Mouse (Mus musculus) liver, adult 2 months (tissue): Measurements from ENCODE around the gene Fam155a. TPM values are rescaled to one million over a fixed set of nuclear protein-coding genes. Genes with fewer than 3 reads are reported as not detected.
"Not testable (repeated sequence)": the region's sequence is repeated elsewhere in the genome, so short reads cannot be mapped to it uniquely, and the experiment has no call there.

ENCODE experiments used
- DNase-seq: peaks from one replicate; pipeline ENCODE4 v3.0.0-alpha.2; 2011; ENCODE audit warnings: low read depth, low spot score; ENCODE audit errors: extremely low read depth
- H3K27ac ChIP-seq: fragments of 200-500 bp; replicated peaks from 2 replicates; pipeline ENCODE4 v1.5.1; 2012; ENCODE audit warnings: low read depth, mild to moderate bottlenecking, control low read depth, inconsistent platforms, low read length; ENCODE audit not compliant: insufficient read depth
- H3K27me3 ChIP-seq: fragments of 200-500 bp; 2 replicates; pipeline ENCODE4 v1.6.1; 2012; ENCODE audit warnings: mild to moderate bottlenecking, moderate library complexity, low read length, inconsistent platforms; ENCODE audit not compliant: control insufficient read depth, insufficient read depth
- H3K36me3 ChIP-seq: fragments of 200-500 bp; 2 replicates; pipeline ENCODE4 v1.6.1; 2012; ENCODE audit warnings: low read length, inconsistent platforms; ENCODE audit not compliant: control insufficient read depth, insufficient read depth
- H3K4me1 ChIP-seq: fragments of 200-500 bp; 2 replicates; pipeline ENCODE4 v1.6.1; 2011; ENCODE audit warnings: low read length; ENCODE audit not compliant: control insufficient read depth, insufficient read depth
- H3K4me3 ChIP-seq: fragments of 200-500 bp; 2 replicates; pipeline ENCODE4 v1.5.1; 2011; ENCODE audit warnings: low read depth, mild to moderate bottlenecking, control low read depth, low read length, moderate library complexity; ENCODE audit not compliant: insufficient read depth
- H3K79me2 ChIP-seq: fragments of 200-500 bp; 2 replicates; pipeline ENCODE4 v1.6.1; 2012; ENCODE audit warnings: inconsistent platforms, mild to moderate bottlenecking, low read length, moderate library complexity; ENCODE audit not compliant: control insufficient read depth, insufficient read depth
- H3K9ac ChIP-seq: fragments of 200-500 bp; 2 replicates; pipeline ENCODE4 v1.6.1; 2012; ENCODE audit warnings: low read depth, mild to moderate bottlenecking, control low read depth, inconsistent platforms, low read length
- CTCF ChIP-seq: fragments of 200-500 bp; IDR thresholded peaks from 2 replicates; pipeline ENCODE4 v1.5.1; 2011; ENCODE audit warnings: low read depth, low read length, control low read depth
- POLR2A ChIP-seq: fragments of 200-500 bp; IDR thresholded peaks from 2 replicates; pipeline ENCODE4 v1.6.1; 2011; ENCODE audit warnings: low read length, control low read depth; ENCODE audit not compliant: insufficient read depth; ENCODE audit errors: extremely low read depth
- WGBS: fragments of 180-500 bp; shearing (Covaris S2); methylation state at CpG from one replicate; pipeline ENCODE4 v1.1.7; 2018; 5-methylcytosine and 5-hydroxymethylcytosine counted together
- polyA plus RNA-seq: library from polyadenylated mRNA; depleted of rRNA; stranded (reverse); fragments of >200 nt; gene quantifications from 2 replicates; pipeline ENCODE4 v1.2.3, GENCODE M21; 2012; rRNA removed
- total RNA-seq: library from RNA; depleted of rRNA; stranded (reverse); fragments of >200 nt; gene quantifications from 2 replicates; pipeline ENCODE4 v1.2.3, GENCODE M21; 2014; rRNA removed

Fam155a gene
- total RNA-seq = 0.07 and 0.09 TPM in 2 replicates
- polyA plus RNA-seq = not detected in 2 replicates

GRCm38 (mm10) chr8:9770999-9771605 is at the start of gene Fam155a:
TSS of gene Fam155a (minus strand) at chr8:9771161.
- H3K36me3 ChIP-seq = no peaks in the 10 kb centered on the region
- peaks cover 18% of the 10 kb centered on the region for H3K27me3 ChIP-seq
- no peak within 1 kb of the TSS for H3K27ac ChIP-seq
- TF ChIP-seq POLR2A = no peak
- TF ChIP-seq CTCF = no peak
- H3K4me1 ChIP-seq = no peaks in the 10 kb centered on the region
- no peak within 1 kb of the TSS for H3K9ac ChIP-seq
- WGBS = 1% methylated on average over 28 of the region's 29 CpGs
- H3K79me2 ChIP-seq = no peaks in the 10 kb centered on the region
- peak within 1 kb of the TSS; percentile 16; the same call in 1 of the 2 replicates for H3K4me3 ChIP-seq
- no peak for DNase-seq

DNA sequence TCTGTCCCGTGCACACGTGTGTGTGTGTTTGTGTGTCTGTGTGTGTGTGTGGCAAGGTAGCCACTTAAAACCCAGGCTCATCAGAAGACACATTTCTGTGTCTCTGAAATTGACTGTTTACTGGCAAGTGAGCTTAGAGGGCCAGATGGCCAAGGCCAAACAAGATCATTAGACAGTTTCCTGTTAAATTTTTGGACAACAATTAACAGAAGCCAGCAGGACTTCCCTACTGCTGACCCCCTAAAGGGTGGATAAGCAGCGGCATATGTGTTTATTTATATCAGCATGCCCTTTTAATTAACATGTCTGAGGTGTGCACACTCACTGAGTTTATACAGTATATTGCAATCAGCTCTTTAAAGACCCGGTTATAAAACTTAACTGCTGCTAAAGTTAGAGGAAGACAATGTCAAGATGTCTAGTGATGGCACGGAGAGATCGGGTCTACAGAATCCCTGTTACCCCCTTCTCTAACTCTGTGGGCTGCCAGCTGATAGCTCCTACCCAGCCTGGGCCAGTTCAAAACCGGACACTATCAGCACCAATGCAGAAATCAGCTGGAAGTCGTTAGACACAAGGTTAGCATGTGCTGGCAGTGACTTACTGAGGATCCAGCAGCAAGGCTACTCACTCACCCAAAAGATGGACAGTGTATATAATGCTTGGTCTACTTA is 42.4 kb upstream of the Fam155a start:
- Histone ChIP-seq H3K36me3 (no peaks in the 10 kb centered on the region), H3K9ac (no peak overlapping the region), H3K79me2 (no peaks in the 10 kb centered on the region), H3K27ac (no peak overlapping the region), H3K4me1 (no peaks in the 10 kb centered on the region), H3K4me3 (no peak overlapping the region), H3K27me3 (no peaks in the 10 kb centered on the region)
- no peak for TF ChIP-seq CTCF
- no peak for TF ChIP-seq POLR2A
- WGBS = 70% methylated on average over 8 of the region's 8 CpGs
- DNase-seq = no peak

- Histone ChIP-seq H3K79me2 (no peaks in the 10 kb centered on the region), H3K27me3 (no peaks in the 10 kb centered on the region), H3K27ac (no peak overlapping the region), H3K4me1 (no peaks in the 10 kb centered on the region), H3K4me3 (no peak overlapping the region), H3K9ac (no peak overlapping the region), H3K36me3 (no peaks in the 10 kb centered on the region)
- 41% methylated on average over 12 of the region's 12 CpGs for whole genome bisulfite sequencing
- DNase-seq = no peak
- no peak for TF ChIP-seq CTCF
- TF ChIP-seq POLR2A = no peak
Measured at GRCm38 (mm10) chr8:9810955-9811530, 40.1 kb upstream of the Fam155a start.

DNA sequence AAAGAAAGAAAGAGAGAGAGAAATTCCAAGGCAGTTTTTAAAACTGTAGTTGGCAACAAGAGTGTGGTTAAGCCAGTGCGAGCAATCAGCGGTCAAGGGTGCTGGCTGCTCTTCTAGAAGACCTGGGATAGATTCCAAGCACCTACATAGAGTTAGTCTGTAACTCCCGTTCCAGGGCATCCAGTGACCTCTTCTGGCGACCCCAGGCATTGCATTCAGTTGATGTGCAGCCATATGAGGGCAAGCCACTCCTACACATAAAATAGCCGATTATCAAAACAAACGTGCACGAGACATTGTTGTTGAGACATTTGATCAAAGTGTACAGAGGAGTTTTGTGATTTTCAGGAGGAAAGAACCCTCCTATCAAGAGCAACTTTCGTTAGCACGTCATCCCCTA is 37.6 kb upstream of the Fam155a start:
- no peaks in the 10 kb centered on the region for H3K79me2 ChIP-seq
- H3K27me3 ChIP-seq = no peaks in the 10 kb centered on the region
- no peaks in the 10 kb centered on the region for H3K4me1 ChIP-seq
- no peak overlapping the region for H3K4me3 ChIP-seq
- no peak overlapping the region for H3K27ac ChIP-seq
- WGBS = 81% methylated on average over 9 of the region's 9 CpGs
- H3K9ac ChIP-seq = no peak overlapping the region
- TF ChIP-seq CTCF = no peak
- TF ChIP-seq POLR2A = no peak
- no peak for DNase-seq
- no peaks in the 10 kb centered on the region for H3K36me3 ChIP-seq

DNA sequence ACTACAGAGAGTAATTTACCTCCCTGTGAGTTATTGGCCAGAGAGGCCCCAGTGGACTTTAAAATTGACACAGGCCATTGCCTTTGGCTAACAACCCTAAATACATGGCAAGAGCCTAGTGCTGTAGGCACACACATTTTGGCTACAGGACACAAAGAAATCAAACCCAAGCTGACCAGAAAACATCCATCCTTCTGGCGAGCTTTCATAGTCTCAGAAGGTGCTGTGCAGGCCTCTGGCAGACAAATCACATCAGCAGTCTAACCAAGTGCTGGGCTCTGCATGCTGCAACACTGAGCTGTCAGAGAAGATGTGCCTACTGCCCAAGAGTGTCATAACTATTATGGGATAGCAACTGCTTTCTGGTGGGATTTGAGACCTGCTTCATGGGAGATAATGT is 34.7 kb upstream of the Fam155a start:
- H3K9ac ChIP-seq = no peak overlapping the region
- WGBS = 64% methylated on average over 1 of the region's 1 CpGs
- TF ChIP-seq POLR2A = no peak
- no peak for TF ChIP-seq CTCF
- no peaks in the 10 kb centered on the region for H3K27me3 ChIP-seq
- H3K79me2 ChIP-seq = no peaks in the 10 kb centered on the region
- no peaks in the 10 kb centered on the region for H3K36me3 ChIP-seq
- no peaks in the 10 kb centered on the region for H3K4me1 ChIP-seq
- DNase-seq = no peak
- no peak overlapping the region for H3K4me3 ChIP-seq
- no peak overlapping the region for H3K27ac ChIP-seq

DNA sequence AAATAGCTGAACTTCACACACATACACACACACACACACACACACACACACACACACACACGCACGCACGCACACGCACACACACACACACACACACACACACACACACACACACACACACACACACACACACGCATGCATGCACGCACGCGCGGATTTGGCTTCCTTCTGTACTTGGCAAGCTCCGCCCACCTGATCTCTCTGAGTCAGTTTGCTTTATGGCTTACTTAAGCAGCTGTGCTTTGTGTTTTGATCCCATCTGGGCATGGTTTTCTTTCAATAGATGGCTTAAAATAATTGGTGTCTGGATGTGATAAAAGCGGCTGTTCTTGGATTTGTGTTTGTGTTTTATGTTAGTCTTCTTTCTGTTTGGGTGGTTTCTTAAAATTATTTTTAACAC is 29.4 kb upstream of the Fam155a start:
- not testable (repeated sequence) for H3K4me3 ChIP-seq, DNase-seq, H3K27ac ChIP-seq, H3K27me3 ChIP-seq, H3K9ac ChIP-seq, H3K4me1 ChIP-seq, H3K79me2 ChIP-seq, H3K36me3 ChIP-seq
- WGBS = 79% methylated on average over 8 of the region's 11 CpGs
